Mouse (Mus musculus) lung, postnatal 0 days (tissue): Measurements from ENCODE around the gene Tln2. TPM values are rescaled to one million over a fixed set of nuclear protein-coding genes. Genes with fewer than 3 reads are reported as not detected.

Source experiments
- ATAC-seq: fragments of 200-750 bp; cut with Nextera tagmentation; 2 replicates; pipeline ENCODE4 v1.8.0; 2017; ENCODE audit warnings: moderate library complexity
- DNase-seq: peaks from one replicate; pipeline ENCODE4 v3.0.0-alpha.2; 2016; ENCODE audit warnings: low spot score
- H3K27ac ChIP-seq: fragments of 300-500 bp; sonication (generic); 2 replicates; pipeline ENCODE4 v1.5.1; 2014; ENCODE audit warnings: antibody characterized with exemption, mild to moderate bottlenecking, low read length, mixed read lengths
- H3K27me3 ChIP-seq: fragments of 300-500 bp; sonication (generic); replicated peaks from 2 replicates; pipeline ENCODE4 v1.6.1; 2014; ENCODE audit warnings: low read length, mixed read lengths; ENCODE audit not compliant: insufficient read depth
- H3K36me3 ChIP-seq: fragments of 300-500 bp; sonication (generic); 2 replicates; pipeline ENCODE4 v1.6.1; 2014; ENCODE audit warnings: low read length, mixed read lengths; ENCODE audit not compliant: insufficient read depth
- H3K4me1 ChIP-seq: fragments of 300-500 bp; sonication (generic); 2 replicates; pipeline ENCODE4 v1.6.1; 2014; ENCODE audit warnings: antibody characterized with exemption, low read depth, low read length, mixed read lengths; ENCODE audit not compliant: insufficient read depth
- H3K4me2 ChIP-seq: fragments of 300-500 bp; sonication (generic); replicated peaks from 2 replicates; pipeline ENCODE4 v1.6.1; 2014; ENCODE audit warnings: low read depth, mild to moderate bottlenecking, low read length, moderate library complexity, mixed read lengths
- H3K4me3 ChIP-seq: fragments of 300-500 bp; sonication (generic); 2 replicates; pipeline ENCODE4 v1.5.1; 2014; ENCODE audit warnings: low read depth, low read length
- H3K9ac ChIP-seq: fragments of 300-500 bp; sonication (generic); replicated peaks from 2 replicates; pipeline ENCODE4 v1.6.1; 2014; ENCODE audit warnings: low read depth, mild to moderate bottlenecking
- H3K9me3 ChIP-seq: fragments of 300-500 bp; sonication (generic); 2 replicates; pipeline ENCODE4 v1.6.1; 2016; ENCODE audit warnings: low read length, mixed read lengths
- CTCF ChIP-seq: IDR thresholded peaks from 2 replicates; pipeline ENCODE4 v1.5.1; 2016; ENCODE audit warnings: antibody characterized with exemption, mild to moderate bottlenecking
- EP300 ChIP-seq: IDR thresholded peaks from 2 replicates; pipeline ENCODE4 v1.6.1; 2016; ENCODE audit warnings: antibody characterized with exemption, mild to moderate bottlenecking, control low read depth
- WGBS: fragments of 180-500 bp; shearing (Covaris S2); extraction: QIAGEN DNeasy Blood & Tissue Kit; methylation state at CpG from one replicate; pipeline ENCODE4 v1.1.7; 2014; 5-methylcytosine and 5-hydroxymethylcytosine counted together
- polyA plus RNA-seq: library from polyadenylated mRNA; unstranded; fragments of >200 nt; fragmentation: Nextera tagmentation; extraction: Ambion mirVana; gene quantifications from 2 replicates; pipeline ENCODE4 v1.2.1, GENCODE M21; 2015

Tln2 gene
- polyA plus RNA-seq, 1 experiment from 2014 or later = 9.9 TPM

GRCm38 (mm10) chr9:67368078-67368477 is 191.4 kb downstream of the Tln2 start:
- Histone ChIP-seq H3K27ac (no peak overlapping the region), H3K9ac (no peak overlapping the region), H3K4me1 (no peaks in the 10 kb centered on the region), H3K27me3 (no peaks in the 10 kb centered on the region), H3K4me2 (no peak overlapping the region), H3K4me3 (no peak overlapping the region), H3K36me3 (no peaks in the 10 kb centered on the region), H3K9me3 (no peaks in the 10 kb centered on the region)
- no peak for DNase-seq
- no peak for ATAC-seq
- TF ChIP-seq EP300 (no peak), CTCF (no peak)
- WGBS = 98% methylated on average over 3 of the region's 3 CpGs

- Histone ChIP-seq H3K9me3 (no peaks in the 10 kb centered on the region), H3K27ac (no peak overlapping the region), H3K4me2 (no peak overlapping the region), H3K4me3 (no peak overlapping the region), H3K4me1 (no peaks in the 10 kb centered on the region), H3K36me3 (no peaks in the 10 kb centered on the region), H3K9ac (no peak overlapping the region), H3K27me3 (no peaks in the 10 kb centered on the region)
- TF ChIP-seq EP300 = no peak
- TF ChIP-seq CTCF = no peak
- 87% methylated on average over 10 of the region's 10 CpGs for WGBS
- ATAC-seq = no peak
- DNase-seq = no peak
Observed at GRCm38 (mm10) chr9:67362511-67362910, 197.0 kb downstream of the Tln2 start.

- no peak for TF ChIP-seq CTCF
- ATAC-seq (no peak), DNase-seq (no peak)
- no peak overlapping the region for H3K4me3 ChIP-seq
- no peaks in the 10 kb centered on the region for H3K4me1 ChIP-seq
- no peaks in the 10 kb centered on the region for H3K27me3 ChIP-seq
- no peaks in the 10 kb centered on the region for H3K36me3 ChIP-seq
- H3K9ac ChIP-seq = no peak overlapping the region
- H3K27ac ChIP-seq = no peak overlapping the region
- no peak overlapping the region for H3K4me2 ChIP-seq
- H3K9me3 ChIP-seq = no peaks in the 10 kb centered on the region
- WGBS = 84% methylated on average over 2 of the region's 2 CpGs
Observed at GRCm38 (mm10) chr9:67362053-67362452, 197.4 kb downstream of the Tln2 start.

- H3K27ac ChIP-seq = no peak overlapping the region
- no peak for TF ChIP-seq EP300
- no peak for TF ChIP-seq CTCF
- H3K36me3 ChIP-seq = no peaks in the 10 kb centered on the region
- no peak overlapping the region for H3K4me2 ChIP-seq
- no peak overlapping the region for H3K9ac ChIP-seq
- H3K4me1 ChIP-seq = no peaks in the 10 kb centered on the region
- no peak for ATAC-seq
- H3K4me3 ChIP-seq = no peak overlapping the region
- H3K27me3 ChIP-seq = no peaks in the 10 kb centered on the region
- 77% methylated on average over 5 of the region's 5 CpGs for WGBS
- DNase-seq = no peak
- no peaks in the 10 kb centered on the region for H3K9me3 ChIP-seq
Observed at GRCm38 (mm10) chr9:67361511-67361910, 198.0 kb downstream of the Tln2 start.

GRCm38 (mm10) chr9:67354356-67354755 is 205.1 kb downstream of the Tln2 start:
- WGBS = 92% methylated on average over 14 of the region's 14 CpGs
- TF ChIP-seq EP300 = no peak
- no peak for TF ChIP-seq CTCF
- H3K36me3 ChIP-seq = no peaks in the 10 kb centered on the region
- no peak for DNase-seq
- H3K27me3 ChIP-seq = no peaks in the 10 kb centered on the region
- H3K4me3 ChIP-seq = no peak overlapping the region
- H3K4me1 ChIP-seq = no peaks in the 10 kb centered on the region
- ATAC-seq = no peak
- no peaks in the 10 kb centered on the region for H3K9me3 ChIP-seq
- no peak overlapping the region for H3K4me2 ChIP-seq
- H3K27ac ChIP-seq = no peak overlapping the region
- H3K9ac ChIP-seq = no peak overlapping the region

- peak; percentile 75 for DNase-seq
- WGBS = 56% methylated on average over 7 of the region's 7 CpGs
- TF ChIP-seq CTCF = no peak
- no peak for TF ChIP-seq EP300
- no peak overlapping the region for H3K27ac ChIP-seq
- no peak overlapping the region for H3K4me2 ChIP-seq
- H3K4me1 ChIP-seq = no peaks in the 10 kb centered on the region
- no peaks in the 10 kb centered on the region for H3K27me3 ChIP-seq
- H3K9me3 ChIP-seq = no peaks in the 10 kb centered on the region
- ATAC-seq = peak; percentile 59
- H3K9ac ChIP-seq = no peak overlapping the region
- H3K4me3 ChIP-seq = no peak overlapping the region
- H3K36me3 ChIP-seq = no peaks in the 10 kb centered on the region
Observed at GRCm38 (mm10) chr9:67353365-67353764, 206.1 kb downstream of the Tln2 start.

GRCm38 (mm10) chr9:67348983-67349382 is 210.5 kb downstream of the Tln2 start:
- 80% methylated on average over 7 of the region's 7 CpGs for WGBS
- Histone ChIP-seq H3K9ac (no peak overlapping the region), H3K36me3 (no peaks in the 10 kb centered on the region), H3K27me3 (no peaks in the 10 kb centered on the region), H3K27ac (no peak overlapping the region), H3K4me2 (no peak overlapping the region), H3K4me1 (no peaks in the 10 kb centered on the region), H3K4me3 (no peak overlapping the region), H3K9me3 (no peaks in the 10 kb centered on the region)
- ATAC-seq = no peak
- TF ChIP-seq CTCF (peak; percentile 36), EP300 (no peak)
- no peak for DNase-seq
